In genomic region chr5:118027698-118028190, GRCm38 (mm10) we compare ENCODE assay signal across 7 mouse cellular contexts. TPM values are rescaled to one million over a fixed set of nuclear protein-coding genes. Genes with fewer than 3 reads are reported as not detected.
DNase-seq lines count a peak whose midpoint lies in the region; ATAC-seq and TF ChIP-seq lines count a peak whose summit lies in the region.

TSS of gene Tesc (plus strand) at chr5:118027743.

- intact Hi-C loops in left cerebral cortex, postnatal 10 days (cut with DNase I), result no loop called here

- peak within 1 kb of the TSS; percentile 97 for H3K4me2 ChIP-seq in heart, embryonic 15.5 days
- peak within 1 kb of the TSS; percentile 82 for H3K4me2 ChIP-seq in myocyte (ENCODE audit: low read depth)

- peaks cover 17% of the 10 kb centered on the region for H3K27me3 ChIP-seq in thymus, adult 2 months (ENCODE audit: control insufficient read depth, insufficient read depth, low read length)
- H3K27me3 ChIP-seq in heart, embryonic 15.5 days, result peaks cover 52% of the 10 kb centered on the region
- peaks cover 46% of the 10 kb centered on the region for H3K27me3 ChIP-seq in myocyte (ENCODE audit: control insufficient read depth, insufficient read depth, insufficient read length)

- peak within 1 kb of the TSS; percentile 77 for H3K4me3 ChIP-seq in thymus, adult 2 months (ENCODE audit: control insufficient read depth, insufficient read depth, low read length)
- H3K4me3 ChIP-seq in heart, embryonic 15.5 days, result peak within 1 kb of the TSS; percentile 62
- no peak within 1 kb of the TSS for H3K4me3 ChIP-seq in myocyte

- no peaks in the 10 kb centered on the region for H3K9me3 ChIP-seq in heart, embryonic 15.5 days (replicated peaks)

- ATAC-seq in heart, embryonic 15.5 days (replicated peaks; ENCODE audit: insufficient number of reproducible peaks, insufficient read depth, low FRiP score, low read depth), result no peak

- H3K79me2 ChIP-seq in myocyte (ENCODE audit: control insufficient read depth, insufficient read depth), result no peaks in the 10 kb centered on the region

- 1% methylated on average over 61 of the region's 63 CpGs for WGBS in thymus, adult 2 months
- WGBS in heart, embryonic 15.5 days, result under 1% methylated on average over 61 of the region's 63 CpGs

- TF ChIP-seq POLR2A in thymus, adult 2 months (IDR thresholded peaks at IDR 0.05; ENCODE audit: control insufficient read depth, extremely low read depth, insufficient read depth, low read length, poor library complexity), result no peak
- TF ChIP-seq POLR2A in myocyte (IDR thresholded peaks at IDR 0.05; ENCODE audit: insufficient read length, low read depth), result no peak

- H3K4me1 ChIP-seq in thymus, adult 2 months (replicated peaks; ENCODE audit: control insufficient read depth, insufficient read depth, low read length), result peaks cover 42% of the 10 kb centered on the region
- peaks cover 46% of the 10 kb centered on the region for H3K4me1 ChIP-seq in heart, embryonic 15.5 days (replicated peaks)

- H3K36me3 ChIP-seq in thymus, adult 2 months (ENCODE audit: control insufficient read depth, insufficient read depth, low read length), result no peaks in the 10 kb centered on the region
- H3K36me3 ChIP-seq in heart, embryonic 15.5 days, result no peaks in the 10 kb centered on the region
- no peaks in the 10 kb centered on the region for H3K36me3 ChIP-seq in myocyte (ENCODE audit: control insufficient read depth, insufficient read depth)

- no peak within 1 kb of the TSS for H3K27ac ChIP-seq in thymus, adult 2 months (ENCODE audit: control insufficient read depth, insufficient read depth, low read length)
- no peak within 1 kb of the TSS for H3K27ac ChIP-seq in heart, embryonic 15.5 days

- peak; percentile 25 for DNase-seq in thymus, adult 2 months
- DNase-seq in thymus, postnatal 10 days (ENCODE audit: low spot score in 2 of 2), result no peak
- DNase-seq in cerebellum, adult 9-10 months, result peak; percentile 74
- no peak for DNase-seq in left cerebral cortex, postnatal 10 days (ENCODE audit: extremely low spot score in 1 of 2, low spot score in 2 of 2)
- DNase-seq in yolk sac, embryonic 10.5 days (ENCODE audit: low spot score), result no peak

- H3ac ChIP-seq in myocyte (ENCODE audit: control insufficient read depth, insufficient read length), result no peak within 1 kb of the TSS

- H3K9ac ChIP-seq in heart, embryonic 15.5 days, result peak within 1 kb of the TSS; percentile 48

- no peak for TF ChIP-seq CTCF in thymus, adult 2 months (IDR thresholded peaks at IDR 0.05; ENCODE audit: borderline replicate concordance, control insufficient read depth, extremely low read depth, insufficient read depth, low read length, poor library complexity)

TF ChIP-seq in myocyte, 11 proteins besides CTCF, POLR2A, EP300 and RAD21:
- no peak for TF ChIP-seq MYOG (IDR thresholded peaks at IDR 0.05; ENCODE audit: control insufficient read depth in 1 of 3, insufficient read depth in 1 of 3, insufficient read length in 2 of 3, low read depth in 2 of 3)

RNA-seq across cellular contexts. Expression of gene Tesc, which starts in this region (rescaled TPM):
- polyA plus RNA-seq in thymus, adult 2 months (2012; rRNA removed), result 48.4 and 50.5 TPM in 2 replicates
- 10.1 and 11.0 TPM in 2 replicates for polyA plus RNA-seq in heart, embryonic 15.5 days (2015; fragmentation: Nextera tagmentation; extraction: Ambion mirVana)
- 10 to 100 TPM; 21.5 to 27.3 TPM for total RNA-seq in left cerebral cortex, postnatal 10 days (2021)
- 3.1 TPM for polyA plus RNA-seq in myocyte (2012; fragmentation: generic; extraction: Trizol)

Comparison
In these comparisons a context has a peak if more than half of its experiments do, and no peak if none do; other contexts are left out.
1. DNase-seq: peak in thymus, adult 2 months (single experiment) and cerebellum, adult 9-10 months (single experiment); none in thymus, postnatal 10 days (0 of 2), left cerebral cortex, postnatal 10 days (0 of 2) and yolk sac, embryonic 10.5 days (single experiment).